Mouse (Mus musculus) heart, adult 2 months (tissue): ENCODE results near the gene Pthlh. TPM values are rescaled to one million over a fixed set of nuclear protein-coding genes. Genes with fewer than 3 reads are reported as not detected.

Experiments
- DNase-seq, 2 experiments: peaks; one replicate each; pipeline ENCODE4 v3.0.0; 2021
- H3K27ac ChIP-seq: fragments of 200-600 bp; 2 replicates; pipeline ENCODE4 v1.8.1; 2022
- H3K27me3 ChIP-seq: fragments of 200-500 bp; 2 replicates; pipeline ENCODE4 v1.6.1; 2012; ENCODE audit warnings: mild to moderate bottlenecking, low read length, inconsistent platforms, mixed read lengths; ENCODE audit not compliant: control insufficient read depth, insufficient read depth
- H3K36me3 ChIP-seq: fragments of 200-500 bp; 2 replicates; pipeline ENCODE4 v1.6.1; 2012; ENCODE audit warnings: low read length, inconsistent platforms; ENCODE audit not compliant: control insufficient read depth, insufficient read depth
- H3K4me1 ChIP-seq: fragments of 200-500 bp; 2 replicates; pipeline ENCODE4 v1.6.1; 2011; ENCODE audit warnings: low read length; ENCODE audit not compliant: control insufficient read depth, insufficient read depth
- H3K4me3 ChIP-seq: fragments of 200-600 bp; 2 replicates; pipeline ENCODE4 v1.8.1; 2022
- H3K79me2 ChIP-seq: fragments of 200-500 bp; replicated peaks from 2 replicates; pipeline ENCODE4 v1.6.1; 2012; ENCODE audit warnings: mild to moderate bottlenecking, inconsistent platforms, low read length, moderate library complexity, mixed read lengths; ENCODE audit not compliant: control insufficient read depth, insufficient read depth
- H3K9ac ChIP-seq: fragments of 200-500 bp; 2 replicates; pipeline ENCODE4 v1.6.1; 2012; ENCODE audit warnings: low read depth, mild to moderate bottlenecking, control low read depth, inconsistent platforms, low read length, mixed read lengths
- CTCF ChIP-seq: fragments of 200-600 bp; IDR thresholded peaks from 2 replicates; pipeline ENCODE4 v1.8.1; 2022; ENCODE audit warnings: antibody characterized with exemption, mild to moderate bottlenecking, moderate library complexity
- EP300 ChIP-seq: fragments of 200-500 bp; IDR thresholded peaks from 2 replicates; pipeline ENCODE4 v1.6.1; 2011; ENCODE audit warnings: low read depth, low read length, control low read depth; ENCODE audit not compliant: insufficient read depth
- POLR2A ChIP-seq: fragments of 200-500 bp; IDR thresholded peaks from 2 replicates; pipeline ENCODE4 v1.6.1; 2011; ENCODE audit warnings: mild to moderate bottlenecking, low read depth, low read length, control low read depth; ENCODE audit not compliant: insufficient read depth
- WGBS: fragments of 180-500 bp; shearing (Covaris S2); methylation state at CpG from one replicate; pipeline ENCODE4 v1.1.7; 2018; 5-methylcytosine and 5-hydroxymethylcytosine counted together
- intact Hi-C: fragments of 180-260 bp; cut with DNase I; formaldehyde crosslinking; loops from one replicate; pipeline ENCODE4 v1.15.1; 2025
- polyA plus RNA-seq: library from polyadenylated mRNA; depleted of rRNA; stranded (reverse); fragments of >200 nt; gene quantifications from 2 replicates; pipeline ENCODE4 v1.2.3, GENCODE M21; 2012; rRNA removed
- total RNA-seq, 2 experiments: library from RNA; stranded (reverse); gene quantifications; 2 replicates each; pipeline ENCODE4 v1.2.3; 2021

Gene Pthlh
- total and polyA plus RNA-seq, 3 experiments = 1.1 to 2.3 (median 1.3) TPM

GRCm38 (mm10) chr6:147219099-147219498 lies 44.9 kb downstream of the Pthlh start:
- WGBS = 69% methylated on average over 5 of the region's 5 CpGs
- no peaks in the 10 kb centered on the region for H3K27me3 ChIP-seq
- H3K4me3 ChIP-seq = no peak overlapping the region
- TF ChIP-seq EP300 (no peak), POLR2A (no peak), CTCF (no peak)
- no peaks in the 10 kb centered on the region for H3K4me1 ChIP-seq
- no peak for DNase-seq
- no peak overlapping the region for H3K27ac ChIP-seq
- H3K9ac ChIP-seq = no peak overlapping the region
- intact Hi-C loops = no loop called here
- no peaks in the 10 kb centered on the region for H3K36me3 ChIP-seq
- H3K79me2 ChIP-seq = no peaks in the 10 kb centered on the region

- H3K27me3 ChIP-seq = no peaks in the 10 kb centered on the region
- no peak overlapping the region for H3K4me3 ChIP-seq
- no peaks in the 10 kb centered on the region for H3K79me2 ChIP-seq
- intact Hi-C loops = no loop called here
- no peak overlapping the region for H3K27ac ChIP-seq
- H3K4me1 ChIP-seq = no peaks in the 10 kb centered on the region
- DNase-seq = no peak
- H3K9ac ChIP-seq = no peak overlapping the region
- WGBS = 89% methylated on average over 1 of the region's 1 CpGs
- no peaks in the 10 kb centered on the region for H3K36me3 ChIP-seq
- TF ChIP-seq CTCF = no peak
- no peak for TF ChIP-seq POLR2A
Measured at GRCm38 (mm10) chr6:147216156-147216555, 47.8 kb downstream of the Pthlh start.

GRCm38 (mm10) chr6:147207821-147208330 lies 56.1 kb downstream of the Pthlh start:
- H3K36me3 ChIP-seq = no peaks in the 10 kb centered on the region
- intact Hi-C loops = no loop called here
- no peak overlapping the region for H3K9ac ChIP-seq
- no peak for DNase-seq
- H3K79me2 ChIP-seq = no peaks in the 10 kb centered on the region
- TF ChIP-seq POLR2A (no peak), EP300 (no peak), CTCF (no peak)
- WGBS = 66% methylated on average over 5 of the region's 5 CpGs
- no peaks in the 10 kb centered on the region for H3K27me3 ChIP-seq
- H3K4me3 ChIP-seq = no peak overlapping the region
- H3K27ac ChIP-seq = no peak overlapping the region
- H3K4me1 ChIP-seq = no peaks in the 10 kb centered on the region

Other genes starting within 250 kb of the Pthlh start
- gene Rep15, start 231.6 kb downstream of the Pthlh start, total RNA-seq = under 1 TPM; 0.86 to 0.96 TPM
- 0.12 and 0.56 TPM in 2 replicates for gene Rep15, start 231.6 kb downstream of the Pthlh start, polyA plus RNA-seq
- gene Mrps35, start 221.4 kb downstream of the Pthlh start, total RNA-seq = 100 to 1,000 TPM; 168 to 170 TPM
- gene Mrps35, start 221.4 kb downstream of the Pthlh start, polyA plus RNA-seq = 28.7 and 38.2 TPM in 2 replicates
- gene Mansc4, start 177.2 kb downstream of the Pthlh start, total RNA-seq = not detected
- gene Mansc4, start 177.2 kb downstream of the Pthlh start, polyA plus RNA-seq = not detected in 2 replicates
- gene Klhl42, start 172.8 kb downstream of the Pthlh start, total RNA-seq = 1 to 10 TPM; 4.7 to 5.8 TPM
- 4.0 and 5.1 TPM in 2 replicates for gene Klhl42, start 172.8 kb downstream of the Pthlh start, polyA plus RNA-seq
- 10 to 100 TPM; 27.2 to 27.7 TPM for gene Ccdc91, start 211.6 kb upstream of the Pthlh start, total RNA-seq
- 16.2 and 22.0 TPM in 2 replicates for gene Ccdc91, start 211.6 kb upstream of the Pthlh start, polyA plus RNA-seq